Mouse (Mus musculus): ENCODE data around the gene Bag6.

Gene Bag6

DNA sequence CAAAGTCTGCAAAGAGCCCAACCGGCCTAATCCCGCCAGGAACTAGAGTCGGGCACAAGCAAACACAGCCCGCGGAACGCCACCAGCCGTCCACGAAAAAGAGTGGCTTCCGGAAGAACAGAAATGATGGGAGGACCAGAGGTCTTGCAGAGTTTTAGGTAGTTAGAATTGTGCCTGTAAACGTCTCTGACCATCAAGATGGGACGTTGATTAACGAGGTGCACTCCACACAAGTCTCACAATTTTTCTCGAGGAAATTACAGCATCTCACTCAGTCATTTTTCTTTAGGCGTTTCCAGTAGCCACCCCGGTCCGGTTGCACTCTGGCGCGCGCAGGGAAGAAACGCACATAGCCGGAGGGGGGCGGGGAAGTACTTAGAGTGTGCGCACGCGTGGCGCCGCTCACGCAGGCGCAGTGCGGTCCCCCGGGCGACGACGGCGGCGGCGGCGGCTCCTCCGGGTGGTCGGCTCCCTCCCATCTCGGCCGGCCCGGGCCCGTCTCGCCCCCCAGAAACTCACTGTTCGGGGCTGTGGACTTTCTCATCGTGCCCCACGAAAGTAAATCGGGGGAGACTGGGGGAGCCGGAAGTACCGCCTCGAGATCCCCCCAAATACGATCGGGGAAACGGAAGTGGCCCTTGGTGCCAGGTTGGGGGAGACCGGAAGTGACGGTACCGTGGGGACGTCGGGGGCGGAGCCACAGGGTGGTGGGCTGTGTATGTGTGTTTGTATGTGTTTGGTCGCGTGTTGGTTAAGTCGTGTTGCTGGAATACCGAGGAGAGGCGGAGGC, at the start of gene Bag6:
TSS of gene Bag6 (plus strand) at position 378 of the 790 bp plus-strand sequence.
- peak; percentile 96 for DNase-seq

DNA sequence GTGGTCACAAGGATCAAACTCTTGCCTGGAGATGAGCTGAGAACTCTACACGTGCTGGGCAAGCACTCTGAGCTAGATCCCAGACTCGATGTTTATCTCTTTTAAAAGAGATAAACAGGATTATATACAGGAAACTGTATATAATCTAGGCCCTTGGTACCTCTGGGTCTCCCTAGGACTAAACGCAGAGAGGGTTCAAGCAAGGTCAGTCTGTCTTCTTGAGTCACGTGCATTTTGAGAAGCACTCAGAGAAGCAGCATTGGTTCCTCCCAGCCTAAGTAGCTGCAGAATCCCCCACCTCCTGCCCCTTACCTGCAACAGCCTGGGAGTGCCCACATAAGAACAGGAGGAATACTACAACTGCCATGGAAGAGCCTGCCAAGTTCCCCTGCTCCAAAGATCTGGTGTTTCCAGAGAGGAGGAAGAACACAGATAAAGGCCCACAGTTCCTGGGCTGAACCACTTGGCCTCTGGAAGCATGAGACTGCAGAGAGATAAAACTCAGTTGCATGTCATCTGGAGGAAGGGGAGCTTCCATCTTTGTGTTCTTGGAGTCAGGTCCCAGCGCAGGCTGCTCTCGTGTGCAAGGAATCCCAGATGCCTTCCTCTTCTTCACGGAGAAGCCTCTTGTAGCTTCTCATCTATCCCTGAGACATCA, 49.6 kb upstream of the Bag6 start, which contains the start of gene Ly6g6f:
TSS of gene Ly6g6f (minus strand) at position 403 of the 658 bp plus-strand sequence.
- DNase-seq: no peak

DNA sequence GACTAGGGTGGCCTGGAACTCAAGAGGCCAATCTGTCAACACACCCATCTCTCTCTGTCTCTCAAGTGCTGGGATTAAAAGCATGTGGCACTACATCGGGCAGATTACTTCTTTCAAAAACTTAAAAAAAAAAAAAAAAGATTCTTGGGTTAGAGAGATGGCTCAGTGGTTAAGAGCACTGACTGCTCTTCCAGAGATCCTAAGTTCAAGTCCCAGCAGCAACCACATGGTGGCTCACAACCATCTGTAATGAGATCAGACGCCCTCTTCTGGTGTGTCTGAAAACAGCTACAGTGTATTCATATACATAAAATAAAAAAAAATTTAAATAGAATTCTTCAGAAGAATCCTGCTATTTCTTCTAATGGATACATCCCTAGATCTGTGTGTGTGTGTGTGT, 46.8 kb upstream of the Bag6 start:
- no peak for DNase-seq

DNA sequence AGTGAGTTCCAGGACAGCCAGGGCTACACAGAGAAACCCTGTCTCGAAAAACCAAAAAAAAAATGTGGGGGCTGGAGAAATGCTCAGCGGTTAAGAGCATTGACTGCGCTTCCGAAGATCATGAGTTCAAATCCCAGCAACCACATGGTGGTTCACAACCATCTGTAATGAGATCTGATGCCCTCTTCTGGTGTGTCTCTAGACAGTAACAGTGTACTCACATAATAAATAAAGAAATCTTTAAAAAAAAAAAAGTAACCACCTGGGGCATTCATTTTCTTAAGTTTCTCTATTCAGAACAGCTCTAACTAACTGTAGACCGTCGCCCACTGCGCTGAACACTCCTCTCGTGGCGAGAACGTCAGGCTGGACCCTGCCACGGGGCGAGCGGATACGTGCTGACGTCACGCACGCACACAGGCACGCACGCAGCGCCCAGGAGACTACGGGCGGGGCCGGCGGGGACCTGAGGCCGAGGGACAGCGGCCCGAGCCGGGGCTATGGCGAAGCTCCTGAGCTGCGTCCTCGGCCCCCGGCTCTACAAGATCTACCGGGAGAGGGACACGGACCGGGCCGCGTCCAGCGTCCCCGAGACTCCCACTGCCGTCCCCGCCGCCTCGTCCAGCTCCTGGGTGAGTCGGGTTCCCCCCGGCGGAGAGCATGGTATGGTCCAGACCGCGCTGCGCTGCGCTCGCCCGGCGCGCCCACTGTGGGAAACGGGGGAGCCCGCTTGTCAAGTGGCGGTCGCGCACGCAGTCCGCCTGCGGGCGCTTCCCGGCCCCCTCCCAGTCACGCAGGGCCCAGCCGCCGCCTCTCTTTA, 45.9 kb upstream of the Bag6 start, which contains the start of gene Abhd16a:
TSS of gene Abhd16a (plus strand) at position 439 of the 820 bp plus-strand sequence.
- DNase-seq: peak; percentile 96

DNA sequence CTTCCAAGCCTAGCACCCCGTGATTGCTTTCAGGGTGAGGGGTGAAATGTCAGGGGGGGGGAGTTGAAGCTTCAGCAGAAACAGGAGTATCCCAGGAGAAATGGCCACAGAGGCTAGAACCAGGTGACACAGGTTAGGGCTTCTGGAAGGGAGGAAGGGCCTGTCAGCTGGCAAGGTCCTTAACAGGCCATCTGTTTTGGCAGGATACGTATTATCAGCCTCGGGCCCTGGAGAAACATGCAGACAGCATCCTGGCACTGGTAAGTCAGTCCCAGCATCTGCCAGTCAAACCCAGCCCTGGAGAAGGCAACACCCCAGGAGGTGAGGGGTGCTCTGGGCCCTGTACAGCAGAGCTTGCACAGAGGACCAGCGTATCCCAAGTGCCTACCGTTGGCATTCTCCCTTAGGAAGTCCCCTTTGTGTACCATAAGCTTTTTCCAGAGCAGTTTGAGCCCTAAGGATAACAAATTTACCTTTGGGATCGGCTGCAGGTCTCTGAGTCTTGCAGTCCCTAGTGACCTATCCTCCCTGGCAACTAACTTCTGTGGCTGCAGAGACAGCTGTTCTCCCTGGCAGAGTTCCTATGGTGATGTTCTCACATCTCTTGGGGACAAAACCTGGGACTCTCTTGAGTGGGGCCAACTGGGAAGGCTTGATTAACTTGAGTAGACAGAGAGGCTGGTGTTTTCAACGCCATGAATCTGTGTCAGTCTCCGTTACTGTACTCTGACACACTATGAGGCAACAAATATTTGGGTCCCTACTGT, 44.6 kb upstream of the Bag6 start:
- DNase-seq: no peak

DNA sequence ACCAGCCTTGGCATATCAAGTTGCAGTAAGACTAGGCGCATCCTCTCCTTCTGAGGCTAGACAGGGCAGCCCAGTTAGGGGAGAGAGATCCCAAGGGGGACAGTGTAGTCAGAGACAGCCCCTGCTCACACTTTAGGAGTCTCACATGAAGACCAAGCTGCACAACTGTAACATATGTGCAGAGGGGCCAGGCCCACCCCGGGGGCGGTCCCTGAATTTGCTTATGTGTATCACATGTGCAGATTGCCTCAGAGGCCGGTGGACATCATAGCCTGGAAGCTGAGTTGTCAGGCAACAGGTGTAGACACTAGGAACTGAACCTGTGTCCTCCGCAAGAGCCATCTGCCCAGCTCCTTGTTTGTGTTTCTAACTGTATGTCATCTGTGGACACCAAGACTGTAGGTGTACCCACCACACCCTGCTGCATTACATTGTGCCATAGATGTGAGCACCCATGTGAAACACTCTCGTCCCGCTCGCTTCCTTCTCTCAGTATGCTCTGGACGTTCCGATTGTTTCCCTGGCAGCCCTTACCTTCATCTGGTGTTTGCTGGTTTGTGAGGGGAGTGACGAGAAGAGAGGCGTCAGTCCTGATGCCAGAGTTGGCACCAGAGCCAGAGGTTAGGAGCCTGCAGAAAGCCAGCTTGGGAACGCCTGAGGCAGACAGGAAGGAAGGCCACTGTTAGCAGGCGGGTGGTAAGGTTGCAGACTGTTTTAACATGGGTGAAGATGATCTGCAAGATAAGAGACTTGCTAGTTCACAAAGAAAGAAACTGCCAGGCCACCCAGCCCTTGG, 42.4 kb upstream of the Bag6 start:
- peak; percentile 62 for DNase-seq

DNA sequence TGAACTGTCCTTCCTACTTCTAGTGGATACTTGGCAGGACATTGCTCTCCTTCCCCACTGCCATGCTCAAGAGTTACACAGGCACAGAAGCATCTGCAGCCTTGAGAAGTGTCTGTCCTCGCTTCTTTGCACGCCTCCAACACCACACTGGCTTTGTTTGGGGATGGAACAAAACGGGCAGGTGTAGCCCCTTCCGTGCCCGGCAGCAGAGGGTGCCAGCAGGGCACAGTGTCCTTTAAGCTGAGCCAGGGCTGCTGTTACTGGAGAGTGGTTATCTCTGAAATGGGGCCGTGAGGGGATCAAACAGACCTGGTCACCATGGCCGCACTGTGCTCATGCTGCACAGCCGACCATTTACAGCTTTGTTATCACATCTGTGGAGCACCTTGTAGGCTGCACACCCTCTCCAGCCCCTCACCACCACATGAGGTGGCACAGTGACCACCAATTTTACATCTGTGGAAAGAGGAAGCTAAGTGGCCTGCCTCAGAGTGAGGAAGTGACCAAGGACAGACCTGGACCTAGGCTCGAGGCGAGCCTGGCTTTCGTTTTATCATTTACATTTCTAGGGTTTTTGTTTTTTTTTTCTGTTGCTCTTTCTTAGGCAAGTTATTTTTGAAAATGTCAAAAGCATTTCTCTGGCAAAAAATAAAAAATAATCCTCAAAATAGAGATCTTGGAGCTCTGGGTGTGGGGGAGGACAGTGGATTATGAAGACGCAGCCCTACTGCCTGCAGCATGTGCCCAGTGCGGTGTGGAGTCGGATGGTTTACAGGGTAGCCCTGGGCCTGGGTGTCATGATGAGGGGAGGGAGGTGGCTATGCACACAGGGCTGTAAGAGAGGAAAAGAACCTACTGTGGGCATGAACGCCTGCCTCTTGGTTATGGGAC, 40.3 kb upstream of the Bag6 start:
- no peak for DNase-seq

DNA sequence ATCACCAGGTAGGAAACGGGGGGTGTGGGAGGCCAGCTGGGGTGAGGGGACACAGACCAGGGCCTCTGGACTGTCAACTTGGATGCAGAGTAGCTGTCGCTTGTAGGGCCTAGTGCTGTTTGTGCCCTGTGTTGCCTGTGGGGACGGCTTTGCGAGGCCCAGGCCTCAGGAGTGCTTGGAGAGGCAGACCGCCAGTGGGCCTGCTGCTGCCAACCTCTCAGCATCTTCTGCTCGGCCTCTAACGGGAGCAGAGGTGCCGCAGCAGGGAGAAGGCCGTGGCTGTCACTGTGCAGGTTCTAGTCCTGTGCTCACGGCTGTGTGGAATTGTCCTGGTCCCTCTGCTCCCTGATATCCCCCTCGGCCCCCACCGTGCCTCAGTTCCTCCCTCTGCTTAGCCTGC, 38.4 kb upstream of the Bag6 start:
- DNase-seq: no peak

DNA sequence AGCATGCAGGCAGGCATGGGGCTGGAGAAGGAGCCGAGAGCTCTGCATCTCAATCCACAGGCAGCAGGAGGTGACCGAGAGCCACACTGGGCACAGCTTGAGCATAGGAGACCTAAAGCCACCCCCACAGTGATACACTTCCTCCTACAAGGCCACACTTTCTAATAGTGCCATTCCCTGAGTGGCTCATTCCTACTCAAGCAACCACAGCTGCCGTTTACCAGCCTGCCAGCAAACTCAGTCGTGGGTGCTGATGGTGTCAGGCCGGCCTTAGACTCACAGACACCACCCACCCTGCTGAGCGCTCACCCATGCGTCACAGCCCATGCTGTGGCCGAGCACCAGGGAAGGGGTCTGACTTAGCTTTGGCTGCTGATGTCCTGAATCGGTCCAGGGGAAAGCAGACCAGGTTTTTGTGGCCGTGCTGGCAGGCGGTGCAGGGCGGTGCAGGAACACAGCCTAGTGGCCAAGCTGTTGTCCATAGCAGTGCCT, 37.8 kb upstream of the Bag6 start:
- DNase-seq: peak; percentile 57

DNA sequence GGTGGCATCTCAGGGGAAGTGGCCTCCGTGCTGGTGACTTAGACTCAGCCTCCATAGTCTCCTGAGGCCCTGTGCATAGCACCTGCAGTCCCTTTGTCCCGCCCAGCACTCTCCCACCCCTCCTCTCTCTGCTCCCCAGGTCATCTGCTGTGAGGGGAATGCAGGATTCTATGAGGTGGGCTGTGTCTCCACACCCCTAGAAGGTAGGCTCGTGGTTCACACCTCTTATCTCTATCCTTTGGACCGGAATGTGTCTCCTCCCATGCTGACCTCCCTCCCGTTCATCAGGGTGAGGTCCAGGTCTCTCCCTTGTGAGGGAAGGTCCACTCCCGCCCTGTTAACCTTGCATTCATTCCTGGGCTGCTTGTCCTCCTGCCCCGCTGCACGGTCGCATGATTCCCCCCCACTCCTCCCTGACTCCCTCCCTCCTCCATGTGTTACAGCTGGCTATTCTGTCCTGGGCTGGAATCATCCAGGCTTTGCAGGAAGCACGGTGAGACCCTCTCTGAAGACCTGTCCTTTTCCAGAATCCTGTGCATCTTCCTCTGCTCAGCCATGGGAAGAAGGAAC, 34.7 kb upstream of the Bag6 start:
- no peak for DNase-seq

DNA sequence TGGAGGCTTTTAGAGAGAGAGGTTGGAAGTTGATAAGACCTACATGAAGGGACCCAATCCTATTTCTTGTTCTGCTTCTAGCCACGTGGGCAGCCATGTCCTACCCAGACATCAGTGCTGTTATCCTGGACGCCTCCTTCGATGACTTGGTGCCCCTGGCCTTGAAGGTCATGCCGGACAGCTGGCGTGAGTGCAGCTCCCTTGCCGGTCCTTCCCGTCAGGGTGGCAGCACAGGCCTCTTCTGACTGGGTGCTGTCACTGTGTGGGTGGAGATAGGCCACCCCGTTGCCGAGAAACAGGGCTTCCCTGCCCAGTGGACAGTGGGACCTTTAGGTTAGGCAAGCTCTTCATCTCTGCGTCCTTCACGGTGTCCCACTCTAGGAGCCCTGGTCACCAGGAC, 33.8 kb upstream of the Bag6 start:
- no peak for DNase-seq

DNA sequence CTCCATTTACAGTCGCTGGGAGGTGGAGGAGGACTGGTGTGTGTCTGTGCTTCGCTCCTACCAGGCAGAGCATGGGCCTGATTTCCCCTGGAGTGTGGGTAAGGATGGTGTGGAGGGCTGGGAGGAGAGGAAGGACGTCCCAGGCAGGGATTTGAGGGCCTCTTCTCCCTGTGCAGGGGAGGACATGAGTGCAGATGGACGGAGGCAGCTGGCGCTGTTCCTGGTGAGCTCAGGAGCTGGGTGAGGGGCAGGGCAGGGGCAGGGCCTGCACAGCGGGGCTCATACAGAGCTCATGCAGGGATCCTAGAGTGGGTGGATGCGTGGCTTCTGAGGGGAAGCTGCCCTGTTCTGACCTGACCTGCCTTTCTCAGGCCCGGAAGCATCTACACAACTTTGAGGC, 32.7 kb upstream of the Bag6 start:
- DNase-seq: no peak

DNA sequence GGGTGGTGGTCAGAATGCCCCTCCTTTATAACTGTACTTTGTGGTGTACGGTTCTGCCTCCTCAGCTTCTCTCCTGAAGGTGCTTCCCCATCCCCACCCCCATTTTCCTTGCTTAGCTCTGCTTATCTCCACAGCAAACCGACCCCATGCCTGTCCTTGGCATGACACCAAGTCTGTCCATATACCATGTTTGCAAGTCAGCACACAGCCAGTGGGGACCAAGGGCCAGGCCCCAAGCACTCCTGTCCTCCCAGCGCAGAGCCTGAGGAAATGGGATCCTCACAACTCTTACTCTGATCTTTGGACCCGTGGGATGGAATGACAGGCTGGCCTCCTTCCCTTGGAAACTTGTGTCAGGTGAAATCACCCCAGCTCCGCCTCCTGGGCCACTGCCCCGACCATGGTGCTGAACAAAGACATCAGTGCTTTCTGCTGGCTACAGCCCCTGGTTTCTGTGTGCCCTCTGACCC, 31.7 kb upstream of the Bag6 start:
- no peak for DNase-seq

DNA sequence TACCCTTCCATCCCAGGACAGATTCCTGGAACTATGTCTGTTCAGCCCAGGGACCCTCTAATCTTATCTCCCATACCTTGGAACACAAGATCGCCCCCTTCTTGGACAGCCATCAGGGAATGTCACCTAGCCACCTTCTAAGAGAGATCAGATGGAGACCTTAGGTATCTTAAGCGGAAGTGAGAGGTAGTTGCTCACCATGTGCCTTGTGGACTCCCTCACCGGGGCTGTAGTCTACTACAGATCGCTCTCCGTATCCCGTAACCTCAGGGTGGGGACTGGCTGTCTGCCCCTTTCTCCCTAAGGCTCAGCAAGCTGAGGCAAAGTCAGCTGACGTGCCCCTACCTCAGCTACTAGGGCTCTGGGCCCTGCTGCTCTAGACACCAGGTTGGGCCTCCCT, 30.9 kb upstream of the Bag6 start:
- DNase-seq: no peak

DNA sequence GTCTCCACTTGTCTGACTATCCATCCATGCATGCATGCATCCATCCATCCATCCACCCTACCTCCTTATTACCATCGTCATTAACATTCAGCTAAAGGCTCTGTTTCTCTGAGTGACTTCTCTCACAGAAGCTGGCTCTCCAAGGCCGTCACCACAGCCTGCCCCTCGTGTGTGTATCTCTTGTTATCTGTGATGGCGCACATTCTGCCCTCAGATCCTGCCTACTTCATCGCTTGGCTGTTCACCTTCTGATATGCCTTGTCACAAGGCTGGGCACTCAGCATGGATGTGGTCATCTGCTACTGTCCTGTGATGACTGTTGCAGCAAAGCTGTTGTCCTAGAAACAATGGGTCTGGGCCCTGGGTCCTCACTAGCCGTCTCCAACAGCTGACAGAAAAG, 30.2 kb upstream of the Bag6 start:
- no peak for DNase-seq

DNA sequence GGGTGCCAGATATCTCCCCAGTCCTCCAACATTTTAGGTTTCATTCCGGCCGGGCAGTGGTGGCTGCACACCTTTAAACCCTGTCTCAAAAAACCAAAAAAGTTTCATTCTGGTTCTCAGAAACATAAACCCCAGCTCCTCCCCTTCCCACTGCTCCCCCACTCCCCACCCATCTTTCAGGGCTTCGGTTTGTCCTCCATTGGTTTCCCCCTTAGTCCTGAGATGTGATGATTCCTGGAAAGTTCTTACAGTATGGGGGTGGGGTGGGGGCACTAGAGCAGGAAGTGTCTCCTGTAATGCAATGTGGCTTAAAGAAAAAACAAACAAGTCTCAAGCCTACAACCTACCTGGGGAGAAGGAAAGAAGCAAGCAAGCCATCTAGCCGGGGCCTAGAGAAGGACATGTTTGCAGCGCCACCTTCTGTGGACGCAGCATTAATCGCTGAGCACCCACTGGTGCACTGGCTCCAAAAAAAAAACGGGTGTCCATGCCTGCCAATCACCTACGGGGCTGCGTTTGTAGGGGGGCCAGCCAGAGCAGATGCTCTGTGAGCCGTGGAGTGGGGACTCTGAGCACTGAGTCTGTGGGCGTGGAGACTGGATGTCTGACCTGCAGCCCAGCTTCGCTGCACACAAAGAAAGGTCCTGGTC, 29.1 kb upstream of the Bag6 start:
- DNase-seq: peak; percentile 51

DNA sequence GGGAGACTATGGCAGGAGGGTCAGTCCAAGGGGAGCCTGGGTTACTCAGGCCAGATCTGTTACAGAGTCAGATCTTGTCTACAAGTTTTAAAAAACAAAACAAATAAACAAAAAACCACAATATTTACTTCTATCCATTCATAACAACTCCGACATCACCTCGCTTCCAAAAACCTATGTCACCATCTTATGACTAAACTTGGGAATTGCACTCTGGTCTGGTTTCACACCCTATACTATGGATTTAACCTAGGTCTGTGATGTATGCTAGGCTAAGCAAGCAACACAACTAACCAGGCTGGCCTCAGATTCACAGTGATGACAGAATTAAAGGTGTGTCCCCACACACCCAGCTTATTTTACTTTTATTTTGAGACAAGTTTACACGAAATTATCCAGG, 28.5 kb upstream of the Bag6 start:
- DNase-seq: no peak

DNA sequence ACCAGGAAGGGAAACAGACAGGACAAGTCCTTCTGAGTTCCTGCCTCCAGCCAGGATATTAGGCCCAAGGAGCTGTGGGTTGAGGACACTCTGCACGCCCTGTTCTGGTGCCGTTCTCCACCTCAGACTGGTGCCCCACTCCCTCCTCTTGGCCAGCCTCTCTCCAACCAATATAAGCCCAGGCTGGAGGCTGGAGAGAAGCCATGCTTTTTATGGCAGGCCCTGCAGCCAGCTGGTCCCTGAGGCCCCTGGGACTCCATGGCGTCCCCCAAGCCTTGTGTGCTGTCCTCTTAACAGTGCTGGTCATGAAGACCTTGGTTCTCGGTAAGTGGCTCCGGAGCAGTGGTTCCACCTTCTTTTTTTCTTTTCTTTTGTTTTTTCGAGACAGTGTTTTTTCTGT, 26.9 kb upstream of the Bag6 start, which contains the start of gene Ly6g5c:
TSS of gene Ly6g5c (plus strand) at position 183 of the 400 bp plus-strand sequence.
- DNase-seq: no peak

DNA sequence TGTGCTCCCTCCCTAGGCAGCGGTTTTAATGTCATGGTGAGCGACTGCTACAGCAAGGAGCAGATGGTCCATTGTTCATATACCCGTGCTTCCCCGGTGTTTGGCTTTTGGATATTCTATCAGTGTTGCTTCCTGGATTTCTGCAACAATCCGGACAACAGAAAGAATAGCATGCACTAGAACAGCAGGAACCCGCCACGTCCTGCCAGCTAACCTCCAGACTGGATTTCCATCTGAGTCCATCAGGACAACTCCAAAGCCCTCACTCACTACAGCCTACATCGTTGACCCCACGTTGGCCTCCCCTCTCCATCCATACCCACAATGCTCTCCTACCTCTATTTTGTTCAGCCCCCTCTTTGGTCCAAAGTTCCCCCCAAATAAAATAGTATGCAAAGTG, 23.2 kb upstream of the Bag6 start:
- DNase-seq: peak; percentile 35

Measured in lung, postnatal 10 days (tissue).